Mouse (Mus musculus): ENCODE results near the gene Arglu1.

The Arglu1 gene

DNA sequence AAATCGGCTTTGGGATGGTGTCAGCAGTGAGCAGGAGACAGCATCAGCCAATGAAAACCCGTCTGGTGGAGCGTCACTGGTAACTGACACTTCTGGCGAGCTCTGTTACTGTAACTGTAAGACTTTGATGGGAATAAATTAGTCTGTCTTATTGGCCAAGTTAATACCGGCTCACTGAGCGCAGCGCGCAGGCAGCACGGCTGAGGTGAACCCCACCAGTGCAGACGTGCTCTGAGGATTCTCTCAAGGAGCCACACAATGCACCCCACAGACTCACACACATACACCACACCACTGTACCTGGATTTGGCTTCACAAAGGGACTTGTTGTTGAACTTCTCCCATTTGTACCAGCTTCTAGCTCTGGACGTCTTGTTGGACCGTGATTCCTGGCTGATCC is 68.3 kb downstream of the Arglu1 start:
- DNase-seq (ENCODE audit: low spot score in 2 of 2) = no peak

DNA sequence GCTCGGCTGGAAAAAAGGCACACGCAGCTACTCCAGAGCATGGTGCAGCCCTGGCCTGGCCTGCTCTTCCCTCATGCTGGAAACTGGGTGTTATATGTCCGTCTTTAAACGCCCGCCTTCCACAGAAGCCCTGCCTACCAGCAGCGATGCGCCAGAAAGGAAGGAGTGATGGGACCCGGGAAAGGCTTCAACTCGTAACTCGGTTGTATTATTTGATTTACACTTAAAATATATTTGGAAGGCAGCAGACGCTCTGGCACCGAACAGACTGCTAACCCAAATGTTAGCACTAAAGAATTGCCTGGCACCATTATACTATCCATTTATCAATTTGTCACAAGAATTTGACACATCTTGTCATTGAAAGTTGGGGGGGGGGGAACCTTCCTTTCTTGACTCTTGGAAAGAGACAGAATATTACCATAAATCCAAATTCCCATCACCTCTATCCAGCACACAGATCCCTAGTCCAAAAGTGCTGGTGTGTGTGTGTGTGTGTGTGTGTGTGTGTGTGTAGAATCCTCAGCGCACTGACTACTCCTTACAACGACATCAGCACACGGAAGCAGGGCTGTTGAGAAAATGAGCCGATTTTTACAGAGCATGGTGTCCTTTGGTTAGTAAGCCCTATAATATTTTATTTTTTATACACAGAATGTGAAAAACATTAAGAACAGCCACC is 68.9 kb downstream of the Arglu1 start:
- DNase-seq (ENCODE audit: low spot score in 2 of 2) = no peak

- no peak for DNase-seq (ENCODE audit: low spot score in 2 of 2)
These were observed 69.8 kb downstream of the Arglu1 start for GRCm38 (mm10) chr8:8620536-8620935.

- no peak for DNase-seq (ENCODE audit: low spot score in 2 of 2)
These were observed 70.8 kb downstream of the Arglu1 start for GRCm38 (mm10) chr8:8619221-8620194.
